Mouse (Mus musculus): Measurements from ENCODE around the gene Olfr1231.

Olfr1231 gene

GRCm38 (mm10) chr2:89306974-89307373 lies at the start of gene Olfr1231:
TSS of gene Olfr1231 (minus strand) at chr2:89307074.
- no peak for DNase-seq (ENCODE audit: low spot score)

- DNase-seq (ENCODE audit: low spot score), result no peak
These were observed 35.4 kb upstream of the Olfr1231 start, which contains the start of gene Olfr1233 for GRCm38 (mm10) chr2:89342298-89342697. TSS of gene Olfr1233 (minus strand) at chr2:89342398.

GRCm38 (mm10) chr2:89329575-89329974 lies 22.7 kb upstream of the Olfr1231 start, which contains the start of gene Olfr1232:
TSS of gene Olfr1232 (minus strand) at chr2:89329675.
- no peak for DNase-seq (ENCODE audit: low spot score)

GRCm38 (mm10) chr2:89297168-89297567 lies 9.7 kb downstream of the Olfr1231 start, which contains the start of gene Olfr1230:
TSS of gene Olfr1230 (minus strand) at chr2:89297268.
- DNase-seq (ENCODE audit: low spot score), result no peak

GRCm38 (mm10) chr2:89287914-89288313 lies 19.0 kb downstream of the Olfr1231 start, which contains the start of gene Olfr1229:
TSS of gene Olfr1229 (minus strand) at chr2:89288014.
- DNase-seq (ENCODE audit: low spot score), result no peak

- no peak for DNase-seq (ENCODE audit: low spot score)
These were observed 52.9 kb downstream of the Olfr1231 start, which contains the start of gene Olfr1228 for GRCm38 (mm10) chr2:89253962-89254361. TSS of gene Olfr1228 (minus strand) at chr2:89254062.
